Comparison of ENCODE assay signal across 8 mouse cellular contexts in genomic region chr17:46028210-46029051, GRCm38 (mm10). TPM values are rescaled to one million over a fixed set of nuclear protein-coding genes. Genes with fewer than 3 reads are reported as not detected.
DNase-seq lines count a peak whose midpoint lies in the region; ATAC-seq and TF ChIP-seq lines count a peak whose summit lies in the region.

No protein-coding gene starts in this region.

- H3K9ac ChIP-seq in intestine, postnatal 0 days (ENCODE audit: low read depth, low read length): peak overlapping the region; percentile 99

- no peak overlapping the region; the same call in 1 of the 2 replicates for H3K27ac ChIP-seq in left cerebral cortex, adult 2 months
- H3K27ac ChIP-seq in embryonic fibroblast, embryonic 13.5 days (ENCODE audit: insufficient read depth, low read length): peak overlapping the region; percentile 51
- peak overlapping the region; percentile 96 for H3K27ac ChIP-seq in intestine, postnatal 0 days (ENCODE audit: low read depth, low read length)
- peak overlapping the region; percentile 99 for H3K27ac ChIP-seq in midbrain, embryonic 10.5 days (replicated peaks)

- intact Hi-C loops in left cerebral cortex, adult 2 months (cut with DNase I): loop anchor here (5.0 kb wide), 1 partner anchor 181 kb away; no protein-coding TSS in a partner anchor
- intact Hi-C loops in left cerebral cortex, postnatal 4 days (cut with DNase I): no loop called here

- H3K27me3 ChIP-seq in intestine, postnatal 0 days (replicated peaks; ENCODE audit: control insufficient read depth, insufficient read depth, low read length): no peaks in the 10 kb centered on the region
- peaks cover 5% of the 10 kb centered on the region for H3K27me3 ChIP-seq in midbrain, embryonic 10.5 days (ENCODE audit: low read depth, poor library complexity, severe bottlenecking)

- no peaks in the 10 kb centered on the region for H3K9me3 ChIP-seq in intestine, postnatal 0 days (ENCODE audit: control insufficient read depth)
- H3K9me3 ChIP-seq in midbrain, embryonic 10.5 days (replicated peaks): no peaks in the 10 kb centered on the region

- no peak for ATAC-seq in intestine, postnatal 0 days
- no peak for ATAC-seq in inflammation-experienced regulatory T-cells, adult 6 months

- peaks cover 3% of the 10 kb centered on the region; the same call in 1 of the 2 replicates for H3K4me1 ChIP-seq in embryonic fibroblast, embryonic 13.5 days (ENCODE audit: control insufficient read depth, insufficient read depth, low read length)
- H3K4me1 ChIP-seq in intestine, postnatal 0 days (replicated peaks; ENCODE audit: control insufficient read depth, insufficient read depth, low read length): peaks cover 5% of the 10 kb centered on the region
- H3K4me1 ChIP-seq in midbrain, embryonic 10.5 days: peaks cover 67% of the 10 kb centered on the region

- 24% methylated on average over 15 of the region's 15 CpGs for WGBS in intestine, postnatal 0 days
- WGBS in midbrain, embryonic 10.5 days: 31% methylated on average over 15 of the region's 15 CpGs

- H3K36me3 ChIP-seq in intestine, postnatal 0 days (ENCODE audit: control insufficient read depth, insufficient read depth): peaks cover 32% of the 10 kb centered on the region
- H3K36me3 ChIP-seq in midbrain, embryonic 10.5 days: peaks cover 40% of the 10 kb centered on the region

- TF ChIP-seq CTCF in left cerebral cortex, adult 2 months (IDR thresholded peaks at IDR 0.05): no peak
- TF ChIP-seq CTCF in embryonic fibroblast, embryonic 13.5 days (IDR thresholded peaks at IDR 0.05; ENCODE audit: borderline replicate concordance, insufficient read depth, low read length): no peak
- no peak for TF ChIP-seq CTCF in intestine, postnatal 0 days (IDR thresholded peaks at IDR 0.05; ENCODE audit: low read depth)

- no peak for TF ChIP-seq POLR2A in embryonic fibroblast, embryonic 13.5 days (IDR thresholded peaks at IDR 0.05; ENCODE audit: low read depth, low read length)

- no peak for DNase-seq in left cerebral cortex, adult 2 months (ENCODE audit: extremely low spot score in 1 of 2, low spot score in 2 of 2)
- DNase-seq in left cerebral cortex, postnatal 4 days: no peak
- no peak for DNase-seq in midbrain, embryonic 10.5 days (ENCODE audit: low spot score)
- DNase-seq in B cell, adult 2 months: no peak
- no peak for DNase-seq in thymus, postnatal 4 days

- peak overlapping the region; percentile 83 for H3K4me2 ChIP-seq in intestine, postnatal 0 days (replicated peaks; ENCODE audit: low read depth)

- peak overlapping the region; percentile 58 for H3K4me3 ChIP-seq in left cerebral cortex, adult 2 months
- H3K4me3 ChIP-seq in embryonic fibroblast, embryonic 13.5 days (ENCODE audit: insufficient read depth, low read length): peak overlapping the region; percentile 88
- peak overlapping the region; percentile 94 for H3K4me3 ChIP-seq in intestine, postnatal 0 days (ENCODE audit: low read depth, low read length)
- peak overlapping the region; percentile 98 for H3K4me3 ChIP-seq in midbrain, embryonic 10.5 days

RNA-seq across cellular contexts. Expression of gene Vegfa, which starts 3.7 kb away (rescaled TPM):
- 10 to 100 TPM; 88.2 to 90.7 TPM for total RNA-seq in left cerebral cortex, adult 2 months (2021)
- total RNA-seq in left cerebral cortex, postnatal 4 days (2021): 10 to 100 TPM; 77.7 to 94.5 TPM
- polyA plus RNA-seq in embryonic fibroblast, embryonic 13.5 days (2011; ENCODE audit: insufficient read length, low read depth, missing spikeins): 140 and 154 TPM in 2 replicates
- 5.9 and 8.2 TPM in 2 replicates for polyA plus RNA-seq in intestine, postnatal 0 days (2015; fragmentation: Nextera tagmentation; extraction: Ambion mirVana)
- 2.1 and 2.3 TPM in 2 replicates for polyA plus RNA-seq in midbrain, embryonic 10.5 days (2016; fragmentation: Nextera tagmentation; extraction: Ambion mirVana)
- not detected for polyA plus RNA-seq in inflammation-experienced regulatory T-cells, adult 6 months (2017; shearing (Covaris generic))

Comparison
In these comparisons a context has a peak if more than half of its experiments do, and no peak if none do; other contexts are left out.
1. RNA of gene Vegfa, which starts 3.7 kb away (polyA plus RNA-seq): 140 to 154 TPM in embryonic fibroblast, embryonic 13.5 days; 5.9 to 8.2 TPM in intestine, postnatal 0 days, 2.1 to 2.3 TPM in midbrain, embryonic 10.5 days and not detected in inflammation-experienced regulatory T-cells, adult 6 months; every median in the first group is over 10 times any median in the second.
2. Peak in every context shown above with its lines, with median percentiles within 50 percentile points of each other: H3K4me3 ChIP-seq.